Mouse (Mus musculus) CD4-positive, CD25-positive, alpha-beta regulatory T cell, adult 4 months (primary cell): ENCODE measurements around the gene Rangap1. TPM values are rescaled to one million over a fixed set of nuclear protein-coding genes. Genes with fewer than 3 reads are reported as not detected.

Experiments used
- ATAC-seq: one replicate; pipeline ENCODE4 v1.8.0; 2017
- polyA plus RNA-seq, 2 experiments: library from polyadenylated mRNA; unstranded; fragments of 100-300 nt; shearing (Covaris generic); gene quantifications; one replicate each; pipeline ENCODE4 v1.2.1; 2017

The Rangap1 gene
- polyA plus RNA-seq, 2 experiments from 2014 or later, result 43.0 to 54.0 TPM

DNA sequence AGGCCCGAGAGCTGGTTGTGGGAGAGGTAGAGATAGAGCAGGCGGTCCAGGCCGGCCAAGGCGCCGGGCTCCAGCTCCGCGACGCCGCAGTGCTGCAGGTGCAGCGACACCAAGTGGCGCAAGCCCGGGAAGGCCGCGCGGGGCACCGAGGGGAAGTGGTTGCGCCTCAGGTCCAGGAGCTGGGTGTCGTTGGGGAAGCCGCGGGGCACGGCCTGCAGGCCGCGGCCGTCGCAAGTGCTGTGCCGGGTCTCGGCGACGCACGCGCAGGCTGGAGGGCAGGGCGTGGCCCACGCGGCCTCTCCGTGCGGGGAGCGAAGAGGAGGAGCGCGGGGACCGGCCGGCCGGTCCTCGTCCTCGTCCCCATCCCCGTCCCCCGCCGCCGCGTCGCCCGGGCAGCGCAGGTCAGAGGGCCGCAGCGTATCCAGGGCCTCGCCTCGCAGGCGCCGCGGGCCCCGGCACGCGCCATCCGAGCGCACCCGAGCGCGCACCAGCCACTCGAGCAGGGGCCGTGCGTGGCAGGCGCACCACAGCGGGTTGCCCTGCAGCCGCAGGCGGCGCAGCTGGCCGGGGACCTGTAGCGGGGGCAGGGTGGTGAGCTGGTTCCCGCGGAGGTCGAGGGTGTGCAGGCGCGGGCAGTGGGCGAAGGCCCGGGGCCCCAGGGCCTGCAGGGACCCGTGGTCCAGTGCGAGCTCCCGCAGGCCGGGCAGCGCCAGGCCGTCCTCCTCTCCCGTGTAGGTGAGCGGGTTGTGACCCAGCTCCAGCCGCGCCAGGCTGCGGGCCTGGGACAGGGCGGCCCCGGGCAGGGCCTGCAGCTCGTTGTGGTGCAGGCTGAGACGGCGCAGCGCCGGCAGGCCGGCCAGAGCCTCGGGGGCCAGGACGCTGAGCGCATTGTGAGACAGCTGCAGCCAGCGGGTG is 51.1 kb downstream of the Rangap1 start:
- peak; percentile 75 for ATAC-seq

GRCm38 (mm10) chr15:81693366-81693966 is 51.9 kb downstream of the Rangap1 start:
- ATAC-seq, result peak; percentile 32

DNA sequence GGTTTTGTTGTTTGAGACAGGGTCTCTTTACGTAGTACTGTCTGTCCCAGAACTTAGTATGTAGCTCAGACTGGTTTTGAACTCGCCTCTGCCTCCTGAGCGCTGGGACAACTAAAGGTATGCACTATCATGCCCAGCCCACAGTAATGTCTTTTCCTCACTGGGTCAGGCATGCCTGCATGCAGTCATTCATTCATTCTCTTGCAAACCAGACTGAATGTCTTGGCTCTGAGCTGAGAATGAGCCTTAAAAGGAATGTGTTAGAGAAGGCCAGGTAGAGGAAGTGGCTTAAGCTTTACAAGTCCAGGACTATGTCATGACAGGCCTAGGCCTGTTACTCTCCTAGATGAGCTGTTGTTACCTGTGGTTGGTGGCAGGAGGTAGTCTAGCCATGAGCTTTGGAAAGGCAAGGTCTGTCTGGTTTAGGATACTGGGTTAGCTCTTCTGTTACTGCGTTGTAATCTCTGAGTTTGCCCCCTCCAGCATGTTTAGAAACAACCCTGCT is 65.0 kb downstream of the Rangap1 start:
- ATAC-seq, result no peak

GRCm38 (mm10) chr15:81676637-81677036 is 68.7 kb downstream of the Rangap1 start:
- ATAC-seq, result no peak

GRCm38 (mm10) chr15:81670231-81670640 is 75.1 kb downstream of the Rangap1 start:
- no peak for ATAC-seq

GRCm38 (mm10) chr15:81666957-81667356 is 78.4 kb downstream of the Rangap1 start:
- ATAC-seq, result no peak

DNA sequence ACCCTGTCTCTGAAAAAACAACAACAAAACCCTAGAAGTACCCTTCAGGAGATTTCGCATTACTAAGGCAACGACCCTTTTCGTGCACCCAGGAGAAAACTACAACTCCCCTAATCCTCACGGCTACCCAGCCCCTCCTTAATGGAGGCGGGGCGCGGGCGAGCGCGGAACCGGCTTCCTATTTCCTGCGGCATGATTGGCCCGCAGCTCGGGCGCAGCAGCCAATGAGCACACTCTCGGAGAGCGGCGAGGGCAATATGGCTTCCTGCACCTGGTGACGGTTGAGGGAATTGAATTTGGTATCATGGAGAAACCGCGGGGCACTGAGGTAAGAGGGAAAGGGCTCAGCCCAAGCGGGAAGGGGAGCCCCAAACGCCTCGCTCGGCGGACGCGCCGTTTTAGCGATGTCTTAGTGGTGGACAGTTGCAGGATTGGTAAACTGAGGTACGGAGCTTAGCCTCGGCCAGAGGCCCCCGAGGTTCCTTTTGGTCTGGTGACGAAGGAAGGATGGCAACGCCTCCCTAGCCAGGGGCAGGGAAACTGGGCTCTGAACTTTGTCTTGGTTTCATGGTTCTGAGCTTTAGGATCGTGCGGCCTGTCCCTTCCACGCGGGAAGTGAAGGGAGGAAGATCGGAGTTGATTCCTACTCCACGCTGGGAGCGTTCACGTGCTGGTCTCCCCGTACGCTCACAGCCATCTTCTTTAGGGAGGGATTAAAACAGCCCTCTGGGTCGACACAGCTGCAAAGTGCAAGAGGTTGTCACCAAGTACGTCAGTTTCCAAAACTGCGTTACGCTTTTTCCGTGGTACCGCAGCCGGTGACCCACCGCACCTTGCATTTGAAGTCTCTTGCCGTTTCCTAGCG is 81.4 kb downstream of the Rangap1 start, which contains the start of gene L3mbtl2:
TSS of gene L3mbtl2 (plus strand) at position 193 of the 865 bp plus-strand sequence.
- ATAC-seq, result peak; percentile 100

GRCm38 (mm10) chr15:81663281-81663680 is 82.0 kb downstream of the Rangap1 start:
- ATAC-seq, result no peak

DNA sequence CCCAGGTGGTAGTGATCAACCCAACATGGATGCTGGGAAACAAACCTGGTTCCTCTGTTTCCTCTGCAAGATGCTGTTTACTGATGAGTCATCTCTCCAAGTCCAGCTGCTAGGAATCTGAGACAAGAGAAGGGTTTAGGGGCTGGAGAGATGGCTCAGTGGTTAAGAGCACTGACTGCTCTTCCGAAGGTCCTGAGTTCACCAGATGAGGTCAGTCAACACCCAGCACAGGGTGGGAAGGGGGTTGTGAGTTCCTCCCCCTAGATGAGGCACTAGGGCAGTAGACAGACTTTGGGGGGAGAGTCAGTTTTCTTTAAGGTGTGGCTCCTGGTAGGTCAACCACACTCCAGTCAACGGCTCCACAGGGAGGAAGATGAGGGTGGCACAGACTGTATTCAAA is 83.6 kb downstream of the Rangap1 start:
- no peak for ATAC-seq

Other genes with a start within 250 kb of the Rangap1 start
- gene Ep300, start 160.2 kb downstream of the Rangap1 start, polyA plus RNA-seq, result 10 to 100 TPM; 15.9 to 18.2 TPM
- 10 to 100 TPM; 23.6 to 44.0 TPM for gene L3mbtl2, start 81.6 kb downstream of the Rangap1 start, polyA plus RNA-seq
- 1 to 10 TPM; 1.5 to 2.3 TPM for gene Chadl, start 48.2 kb downstream of the Rangap1 start, polyA plus RNA-seq
- 1 to 10 TPM; 5.4 to 7.3 TPM for gene Zc3h7b, start 473 bp downstream of the Rangap1 start, polyA plus RNA-seq
- 10 to 100 TPM; 10.2 to 13.9 TPM for gene Tef, start 56.9 kb upstream of the Rangap1 start, polyA plus RNA-seq
- 10 to 100 TPM; 37.2 to 42.7 TPM for gene Tob2, start 113.3 kb upstream of the Rangap1 start, polyA plus RNA-seq
- gene Phf5a, start 126.4 kb upstream of the Rangap1 start, polyA plus RNA-seq, result 100 to 1,000 TPM in 1 of 2 experiments, 10 to 100 TPM in 1; 89.8 to 111 TPM
- gene Aco2, start 126.8 kb upstream of the Rangap1 start, polyA plus RNA-seq, result 100 to 1,000 TPM in 1 of 2 experiments, 10 to 100 TPM in 1; 94.3 to 166 TPM
- 10 to 100 TPM; 22.0 to 26.3 TPM for gene Polr3h, start 180.7 kb upstream of the Rangap1 start, polyA plus RNA-seq
- not detected for gene Csdc2, start 191.2 kb upstream of the Rangap1 start, polyA plus RNA-seq
- gene Pmm1, start 215.4 kb upstream of the Rangap1 start, polyA plus RNA-seq, result 10 to 100 TPM; 11.4 to 14.4 TPM
- gene 1700029P11Rik, start 235.0 kb upstream of the Rangap1 start, polyA plus RNA-seq, result not detected
- 10 to 100 TPM; 56.5 to 73.1 TPM for gene Xrcc6, start 242.3 kb upstream of the Rangap1 start, polyA plus RNA-seq